8 mouse cellular contexts compared by ENCODE assay signal in genomic region chr1:152817794-152818193, GRCm38 (mm10). TPM values are rescaled to one million over a fixed set of nuclear protein-coding genes. Genes with fewer than 3 reads are reported as not detected.
DNase-seq lines count a peak whose midpoint lies in the region; ATAC-seq and TF ChIP-seq lines count a peak whose summit lies in the region.

No protein-coding gene starts in this region.

- H3K36me3 ChIP-seq in hindbrain, postnatal 0 days (ENCODE audit: insufficient read depth, low read length), result no peaks in the 10 kb centered on the region
- H3K36me3 ChIP-seq in midbrain, embryonic 12.5 days, result no peaks in the 10 kb centered on the region

- intact Hi-C loops in gastrocnemius, postnatal 36 days (cut with DNase I), result no loop called here

- no peak for ATAC-seq in hindbrain, postnatal 0 days
- 0 out of 2 replicates have a peak, but pooled peaks have one; percentile 24 for ATAC-seq in midbrain, embryonic 12.5 days (ENCODE audit: low FRiP score, low read depth)
- ATAC-seq in megakaryocyte, adult 5-6 weeks (ENCODE audit: poor library complexity, severe bottlenecking), result no peak
- ATAC-seq in megakaryocyte-erythroid progenitor cell, adult 5-6 weeks (replicated peaks; ENCODE audit: low FRiP score, low TSS enrichment, poor library complexity, severe bottlenecking), result no peak

- no peak overlapping the region for H3K4me3 ChIP-seq in hindbrain, postnatal 0 days (ENCODE audit: low read length)
- H3K4me3 ChIP-seq in midbrain, embryonic 12.5 days, result no peak overlapping the region

- peaks cover 10% of the 10 kb centered on the region for H3K4me1 ChIP-seq in hindbrain, postnatal 0 days (ENCODE audit: insufficient read depth, low read length)
- H3K4me1 ChIP-seq in midbrain, embryonic 12.5 days, result peaks cover 33% of the 10 kb centered on the region

- H3K4me2 ChIP-seq in hindbrain, postnatal 0 days (ENCODE audit: low read depth, low read length), result no peak overlapping the region
- no peak overlapping the region for H3K4me2 ChIP-seq in midbrain, embryonic 12.5 days (replicated peaks)

- no peaks in the 10 kb centered on the region for H3K27me3 ChIP-seq in hindbrain, postnatal 0 days (ENCODE audit: insufficient read depth, low read length)
- no peaks in the 10 kb centered on the region for H3K27me3 ChIP-seq in midbrain, embryonic 12.5 days

- no peak overlapping the region for H3K9ac ChIP-seq in hindbrain, postnatal 0 days (replicated peaks; ENCODE audit: low read length)
- H3K9ac ChIP-seq in midbrain, embryonic 12.5 days (replicated peaks), result no peak overlapping the region

- TF ChIP-seq CTCF in hindbrain, postnatal 0 days (IDR thresholded peaks at IDR 0.05; ENCODE audit: low read depth), result no peak

- DNase-seq in A20 (ENCODE audit: low read depth, low spot score) (peak; percentile 77), MN1 (ENCODE audit: low spot score) (no peak)
- peak; percentile 71 for DNase-seq in adrenal gland, postnatal 14 days
- peak; percentile 35 to 39 for DNase-seq in gastrocnemius, postnatal 36 days
- DNase-seq in hindbrain, postnatal 0 days (ENCODE audit: low spot score), result peak; percentile 74

- peak overlapping the region; percentile 64; the same call in 1 of the 2 replicates for H3K27ac ChIP-seq in hindbrain, postnatal 0 days
- H3K27ac ChIP-seq in midbrain, embryonic 12.5 days (replicated peaks), result peak overlapping the region; percentile 68

- H3K9me3 ChIP-seq in hindbrain, postnatal 0 days (ENCODE audit: low read length), result no peaks in the 10 kb centered on the region
- no peaks in the 10 kb centered on the region for H3K9me3 ChIP-seq in midbrain, embryonic 12.5 days

- WGBS in hindbrain, postnatal 0 days, result 7% methylated on average over 10 of the region's 10 CpGs
- 36% methylated on average over 10 of the region's 10 CpGs for WGBS in midbrain, embryonic 12.5 days

RNA-seq across cellular contexts. Expression of gene Ncf2, which starts 17.8 kb away (rescaled TPM):
- total RNA-seq in adrenal gland, postnatal 14 days (2021), result 4.9 and 7.7 TPM in 2 replicates
- 1 to 10 TPM in 1 of 2 experiments, under 1 TPM in 1; 0.54 to 2.4 TPM for total RNA-seq in gastrocnemius, postnatal 36 days (2021)
- total RNA-seq in hindbrain, postnatal 0 days (2014; rRNA removed), result 3.7 and 16.7 TPM in 2 replicates
- 1.8 and 3.5 TPM in 2 replicates for polyA plus RNA-seq in hindbrain, postnatal 0 days (2015; fragmentation: Nextera tagmentation; extraction: Ambion mirVana)
- 2.2 and 3.0 TPM in 2 replicates for polyA plus RNA-seq in midbrain, embryonic 12.5 days (2016; fragmentation: Nextera tagmentation; extraction: Ambion mirVana)
- 252 and 267 TPM in 2 replicates for total RNA-seq in megakaryocyte, adult 5-6 weeks (2015)
- 373 and 410 TPM in 2 replicates for total RNA-seq in megakaryocyte, adult 5-6 weeks (2017)
- 9.9 and 10.2 TPM in 2 replicates for total RNA-seq in megakaryocyte-erythroid progenitor cell, adult 5-6 weeks (2014; fragmentation: Nextera tagmentation)
- 24.3 and 37.1 TPM in 2 replicates for total RNA-seq in megakaryocyte-erythroid progenitor cell, adult 5-6 weeks (2017)

RNA-seq across cellular contexts. Expression of gene Arpc5, which starts 51.5 kb away (rescaled TPM):
- total RNA-seq in adrenal gland, postnatal 14 days (2021), result 104 and 115 TPM in 2 replicates
- total RNA-seq in gastrocnemius, postnatal 36 days (2021), result 10 to 100 TPM; 11.9 to 12.5 TPM
- total RNA-seq in hindbrain, postnatal 0 days (2014; rRNA removed), result 108 and 118 TPM in 2 replicates
- 312 and 319 TPM in 2 replicates for polyA plus RNA-seq in hindbrain, postnatal 0 days (2015; fragmentation: Nextera tagmentation; extraction: Ambion mirVana)
- 285 and 287 TPM in 2 replicates for polyA plus RNA-seq in midbrain, embryonic 12.5 days (2016; fragmentation: Nextera tagmentation; extraction: Ambion mirVana)
- total RNA-seq in megakaryocyte, adult 5-6 weeks (2015), result 786 and 868 TPM in 2 replicates
- 396 and 424 TPM in 2 replicates for total RNA-seq in megakaryocyte, adult 5-6 weeks (2017)
- total RNA-seq in megakaryocyte-erythroid progenitor cell, adult 5-6 weeks (2014; fragmentation: Nextera tagmentation), result 154 and 163 TPM in 2 replicates
- 112 and 121 TPM in 2 replicates for total RNA-seq in megakaryocyte-erythroid progenitor cell, adult 5-6 weeks (2017)

RNA-seq across cellular contexts. Expression of gene Rgl1, which starts 51.6 kb away (rescaled TPM):
- total RNA-seq in adrenal gland, postnatal 14 days (2021), result 32.3 and 40.5 TPM in 2 replicates
- 10 to 100 TPM; 10.8 to 10.9 TPM for total RNA-seq in gastrocnemius, postnatal 36 days (2021)
- 16.1 and 17.6 TPM in 2 replicates for total RNA-seq in hindbrain, postnatal 0 days (2014; rRNA removed)
- 16.0 and 17.0 TPM in 2 replicates for polyA plus RNA-seq in hindbrain, postnatal 0 days (2015; fragmentation: Nextera tagmentation; extraction: Ambion mirVana)
- polyA plus RNA-seq in midbrain, embryonic 12.5 days (2016; fragmentation: Nextera tagmentation; extraction: Ambion mirVana), result 16.3 and 18.2 TPM in 2 replicates
- total RNA-seq in megakaryocyte, adult 5-6 weeks (2015), result 1.7 and 3.0 TPM in 2 replicates
- 2.9 TPM in 2 replicates for total RNA-seq in megakaryocyte, adult 5-6 weeks (2017)
- 2.8 and 7.3 TPM in 2 replicates for total RNA-seq in megakaryocyte-erythroid progenitor cell, adult 5-6 weeks (2014; fragmentation: Nextera tagmentation)
- total RNA-seq in megakaryocyte-erythroid progenitor cell, adult 5-6 weeks (2017), result 2.7 and 4.5 TPM in 2 replicates

Comparison
In these comparisons a context has a peak if more than half of its experiments do, and no peak if none do; other contexts are left out.
1. RNA of gene Ncf2, which starts 17.8 kb away (total RNA-seq): 252 to 410 TPM in megakaryocyte, adult 5-6 weeks; 9.9 to 37.1 TPM in megakaryocyte-erythroid progenitor cell, adult 5-6 weeks, 4.9 to 7.7 TPM in adrenal gland, postnatal 14 days, 3.7 to 16.7 TPM in hindbrain, postnatal 0 days and 0.54 to 2.4 TPM in gastrocnemius, postnatal 36 days; every median in the first group is over 4 times any median in the second.